Mouse (Mus musculus): ENCODE data around the gene Tanc2.

Gene Tanc2

GRCm38 (mm10) chr11:105931380-105931779, 341.6 kb downstream of the Tanc2 start:
- no peak for DNase-seq

- DNase-seq: no peak
Measured at GRCm38 (mm10) chr11:105933746-105934145, 344.0 kb downstream of the Tanc2 start.

GRCm38 (mm10) chr11:105934303-105934711, 344.5 kb downstream of the Tanc2 start:
- DNase-seq: no peak

- DNase-seq: no peak
Measured at GRCm38 (mm10) chr11:105934816-105935215, 345.0 kb downstream of the Tanc2 start.

- DNase-seq: no peak
Measured at GRCm38 (mm10) chr11:105935496-105935895, 345.7 kb downstream of the Tanc2 start.

GRCm38 (mm10) chr11:105936200-105936599, 346.4 kb downstream of the Tanc2 start:
- no peak for DNase-seq

- no peak for DNase-seq
Measured at GRCm38 (mm10) chr11:105936974-105937373, 347.2 kb downstream of the Tanc2 start.

GRCm38 (mm10) chr11:105938771-105939170, 349.0 kb downstream of the Tanc2 start:
- DNase-seq: no peak

- no peak for DNase-seq
Measured at GRCm38 (mm10) chr11:105941973-105942372, 352.2 kb downstream of the Tanc2 start.

- DNase-seq: no peak
Measured at GRCm38 (mm10) chr11:105943133-105944102, 353.6 kb downstream of the Tanc2 start.

- DNase-seq: peak; percentile 63
Measured at GRCm38 (mm10) chr11:105944126-105944621, 354.4 kb downstream of the Tanc2 start.

- DNase-seq: no peak
Measured at GRCm38 (mm10) chr11:105944770-105945672, 355.2 kb downstream of the Tanc2 start.

- DNase-seq: peak; percentile 18
Measured at GRCm38 (mm10) chr11:105946694-105947154, 356.9 kb downstream of the Tanc2 start.

- no peak for DNase-seq
Measured at GRCm38 (mm10) chr11:105948255-105948654, 358.5 kb downstream of the Tanc2 start.

GRCm38 (mm10) chr11:105950519-105950918, 360.7 kb downstream of the Tanc2 start:
- no peak for DNase-seq

GRCm38 (mm10) chr11:105951601-105952044, 361.8 kb downstream of the Tanc2 start:
- DNase-seq: no peak

- DNase-seq: no peak
Measured at GRCm38 (mm10) chr11:105952111-105952510, 362.3 kb downstream of the Tanc2 start.

GRCm38 (mm10) chr11:105952911-105953386, 363.2 kb downstream of the Tanc2 start, which contains the start of gene Cyb561:
Gene Cyb561 (minus strand): TSS chr11:105953336.
- no peak for DNase-seq

GRCm38 (mm10) chr11:105953402-105953801, 363.6 kb downstream of the Tanc2 start:
- DNase-seq: no peak

GRCm38 (mm10) chr11:105955815-105956430, 366.1 kb downstream of the Tanc2 start:
- DNase-seq: no peak

- no peak for DNase-seq
Measured at GRCm38 (mm10) chr11:105957501-105957900, 367.7 kb downstream of the Tanc2 start.

GRCm38 (mm10) chr11:105958566-105958965, 368.8 kb downstream of the Tanc2 start:
- DNase-seq: no peak

All from liver (tissue).